Mouse (Mus musculus): ENCODE data around the gene Psma3.

The Psma3 gene

GRCm38 (mm10) chr12:70974441-70975266, at the start of gene Psma3:
Gene Psma3, plus strand, starts transcription at chr12:70974621.
- DNase-seq: peak; percentile 86

GRCm38 (mm10) chr12:70929781-70930180, 44.6 kb upstream of the Psma3 start:
- no peak for DNase-seq

- peak; percentile 11 for DNase-seq
Observed at GRCm38 (mm10) chr12:70937150-70937549, 37.3 kb upstream of the Psma3 start.

DNA sequence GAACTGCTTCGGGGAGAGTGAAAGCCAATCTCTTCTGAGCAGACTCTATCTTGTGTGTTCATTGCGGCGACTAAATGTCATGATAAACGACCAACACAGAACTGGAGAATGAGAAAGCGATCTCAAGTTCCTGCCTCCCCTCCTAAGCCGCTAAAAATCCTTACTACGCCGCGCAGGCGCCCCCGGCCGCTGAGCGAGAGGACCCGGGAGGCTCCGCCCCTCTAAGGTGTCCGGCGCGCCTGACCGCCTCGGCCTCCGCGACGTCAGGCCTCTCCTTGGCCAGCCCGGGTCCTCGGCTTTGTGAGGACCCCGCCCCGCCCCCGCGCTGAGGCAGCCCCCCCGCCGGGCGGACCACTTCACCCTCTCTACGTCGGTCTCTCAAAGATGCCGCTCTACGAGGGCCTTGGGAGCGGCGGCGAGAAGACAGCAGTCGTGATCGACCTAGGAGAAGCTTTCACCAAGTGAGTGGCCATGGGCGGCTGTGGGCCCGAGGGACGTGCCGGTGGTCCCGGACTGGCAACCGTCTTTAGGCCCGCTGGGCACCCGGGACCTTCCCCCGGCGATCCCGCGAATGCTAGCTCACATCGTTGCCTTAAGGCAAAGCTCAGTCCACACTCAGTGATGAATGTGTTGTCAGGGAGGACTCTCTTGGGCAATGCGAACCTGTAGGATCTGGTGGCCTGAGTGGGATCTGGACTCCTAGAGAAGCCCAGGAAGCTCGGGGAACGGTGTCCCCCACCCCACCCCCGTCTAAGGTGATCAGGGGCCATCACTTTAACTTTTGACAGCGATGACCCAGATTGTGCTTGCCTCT, 36.6 kb upstream of the Psma3 start, which contains the start of gene Actr10:
Actr10 (plus strand) TSS at position 287 of the 814 bp plus-strand sequence.
- peak; percentile 88 for DNase-seq

GRCm38 (mm10) chr12:70940806-70941205, 33.6 kb upstream of the Psma3 start:
- DNase-seq: no peak

- DNase-seq: no peak
Observed at GRCm38 (mm10) chr12:70944181-70944580, 30.2 kb upstream of the Psma3 start.

GRCm38 (mm10) chr12:70946585-70947256, 27.7 kb upstream of the Psma3 start:
- no peak for DNase-seq

- no peak for DNase-seq
Observed at GRCm38 (mm10) chr12:70958640-70959039, 15.8 kb upstream of the Psma3 start.

DNA sequence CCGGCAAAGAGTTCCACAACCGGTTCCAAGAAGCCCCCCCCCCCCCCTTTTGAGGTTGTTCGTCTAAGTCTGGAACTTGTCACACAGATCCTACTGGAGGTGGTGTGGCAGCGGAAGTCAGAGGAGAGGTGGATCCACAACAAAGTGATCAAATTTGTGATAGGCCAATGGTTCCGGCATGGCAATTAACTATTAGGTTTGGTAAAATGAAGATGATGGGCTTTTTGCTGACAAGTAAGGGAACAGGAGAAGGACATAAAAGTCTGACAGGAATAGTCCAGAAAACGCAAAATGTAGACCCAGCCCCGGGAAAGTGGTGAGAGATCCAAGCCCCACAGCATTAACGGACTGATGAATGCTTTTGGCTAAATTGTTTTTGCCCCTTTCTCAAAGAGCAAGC, 6.8 kb upstream of the Psma3 start:
- no peak for DNase-seq

DNA sequence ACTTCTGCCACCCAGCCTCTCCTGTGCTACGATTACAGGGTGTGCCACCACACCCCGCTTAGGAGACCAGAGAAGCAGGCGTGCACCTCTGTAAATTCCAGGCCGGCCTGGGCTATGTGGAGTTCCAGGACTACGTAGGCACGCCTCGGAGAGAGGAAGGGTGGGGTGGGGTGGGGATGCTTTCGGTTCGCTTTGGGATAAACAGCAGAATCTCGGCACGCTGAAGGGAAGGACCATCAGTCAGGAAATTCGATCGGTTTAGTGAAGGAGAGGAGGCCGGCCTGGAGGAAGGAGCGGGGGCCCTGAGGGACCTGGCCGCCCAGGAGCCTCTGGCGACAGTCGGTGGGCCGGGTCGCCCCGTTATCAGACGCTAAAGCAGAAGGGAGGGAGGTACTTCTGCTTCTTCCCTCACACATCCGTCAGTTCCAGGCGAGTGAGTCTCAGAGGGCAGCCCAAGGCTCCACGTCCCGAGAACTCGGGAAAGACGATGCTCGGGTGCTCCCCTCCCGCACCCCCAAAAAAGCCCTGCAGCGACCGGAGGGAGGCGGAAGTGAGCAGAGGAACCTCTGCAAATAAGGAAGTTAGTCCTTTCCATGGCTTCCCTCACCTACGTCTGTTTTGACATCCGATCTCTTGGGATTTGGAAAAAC, 6.2 kb upstream of the Psma3 start:
- peak; percentile 79 for DNase-seq

GRCm38 (mm10) chr12:70968791-70969307, 5.6 kb upstream of the Psma3 start:
- DNase-seq: peak; percentile 89

- peak; percentile 66 for DNase-seq
Observed at GRCm38 (mm10) chr12:70969485-70970184, 4.8 kb upstream of the Psma3 start.

GRCm38 (mm10) chr12:70973831-70974230, 590 bp upstream of the Psma3 start:
- peak; percentile 23 for DNase-seq

DNA sequence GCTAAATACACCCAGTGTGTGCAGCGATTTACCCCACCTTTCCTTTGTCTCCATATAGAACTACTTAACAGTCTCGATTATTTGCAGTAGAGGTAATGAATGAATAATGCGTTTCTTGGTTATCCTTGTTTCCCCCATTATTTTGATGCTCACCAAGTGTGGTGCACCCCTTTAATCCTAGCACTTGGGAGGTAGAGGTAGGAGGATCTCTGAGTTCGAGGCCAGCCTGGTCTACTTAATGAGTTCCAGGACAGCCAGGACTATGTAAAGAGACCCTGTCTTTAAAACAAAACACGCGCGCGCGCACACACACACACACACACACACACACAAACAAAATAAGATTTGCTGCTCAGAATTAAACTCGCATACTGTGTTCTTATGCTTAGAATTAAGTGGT, 985 bp downstream of the Psma3 start:
- no peak for DNase-seq

GRCm38 (mm10) chr12:70975891-70976290, 1.5 kb downstream of the Psma3 start:
- DNase-seq: no peak

- no peak for DNase-seq
Observed at GRCm38 (mm10) chr12:70978345-70978744, 3.9 kb downstream of the Psma3 start.

DNA sequence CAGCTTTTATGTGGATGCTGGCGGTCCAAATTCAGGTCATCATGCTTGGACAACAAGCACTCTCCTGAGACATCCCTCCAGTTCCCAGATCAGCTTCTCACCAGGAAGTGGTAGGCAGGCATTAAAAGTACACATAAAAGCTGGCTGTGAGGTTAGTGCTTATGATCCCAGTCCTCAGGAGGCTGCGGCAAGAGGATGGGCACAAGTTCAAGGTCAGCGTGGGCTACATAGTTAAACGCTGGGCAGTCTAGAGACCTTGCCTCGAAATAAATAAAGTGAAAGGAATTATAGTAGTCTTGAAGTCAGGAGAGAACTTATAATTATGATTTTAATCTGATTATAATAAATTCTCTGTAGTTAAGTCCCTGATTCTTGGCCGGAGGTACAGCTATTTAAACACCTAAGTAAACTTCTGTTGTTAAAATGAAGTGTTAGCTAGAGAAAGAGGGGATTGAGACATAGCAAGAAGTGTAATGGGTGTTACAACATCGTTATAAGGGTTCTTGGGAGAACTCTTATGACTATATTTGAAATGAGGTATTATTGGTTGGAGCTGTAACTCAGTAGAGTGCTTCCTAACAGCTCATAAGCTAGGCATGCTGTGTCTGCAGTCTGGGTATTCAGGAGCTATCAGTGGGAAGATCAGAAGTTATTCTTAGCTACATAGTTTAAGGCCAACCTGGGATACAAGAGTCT, 10.6 kb downstream of the Psma3 start:
- no peak for DNase-seq

- DNase-seq: no peak
Observed at GRCm38 (mm10) chr12:70997225-70997624, 22.8 kb downstream of the Psma3 start.

DNA sequence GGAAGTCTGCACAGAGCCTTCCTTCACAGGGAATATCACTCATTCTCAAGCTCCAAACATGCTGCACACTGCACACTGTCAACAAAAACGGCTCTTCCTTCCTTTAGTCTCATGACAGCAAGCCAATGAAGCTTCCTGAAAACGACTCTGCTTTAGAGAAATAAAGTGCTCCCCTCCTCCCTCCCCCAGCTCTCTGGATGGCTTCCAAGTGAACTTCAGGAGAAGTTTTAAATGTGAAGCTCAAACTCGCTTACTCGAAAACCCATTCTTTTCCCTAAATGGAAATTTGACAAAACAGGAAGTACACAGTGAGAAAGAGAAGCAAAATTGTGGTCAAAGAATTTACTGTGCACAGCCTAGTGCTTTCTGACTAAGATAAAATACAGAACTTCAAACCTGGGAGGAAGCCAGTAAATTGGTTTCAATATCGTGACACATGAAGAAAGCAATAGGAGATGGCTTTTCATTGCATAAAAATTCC, 25.0 kb downstream of the Psma3 start:
- no peak for DNase-seq

- no peak for DNase-seq
Observed at GRCm38 (mm10) chr12:71000344-71000743, 25.9 kb downstream of the Psma3 start.

DNA sequence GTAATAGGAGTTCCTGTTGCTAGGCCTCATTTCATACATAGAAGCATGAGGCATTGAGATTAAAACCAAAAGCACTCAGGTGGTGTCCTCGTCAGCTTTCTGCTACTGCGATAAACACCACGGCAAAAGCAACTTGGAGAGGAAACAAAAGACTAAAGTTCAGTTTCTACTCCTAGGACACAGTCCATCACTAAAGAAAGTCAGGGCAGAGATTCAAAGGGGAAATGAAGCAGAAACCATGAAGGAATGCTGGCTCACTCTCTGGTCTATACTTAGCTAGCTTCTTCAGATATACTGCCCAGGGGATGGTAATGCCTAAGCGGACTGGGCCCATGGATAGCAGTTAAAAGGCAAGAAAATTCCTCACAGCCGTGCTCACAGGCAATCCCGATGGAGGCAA, 27.0 kb downstream of the Psma3 start:
- no peak for DNase-seq

Data from cerebellum, adult 8-10 months (tissue).